Mouse (Mus musculus): ENCODE data around the gene Bace2.

DNA sequence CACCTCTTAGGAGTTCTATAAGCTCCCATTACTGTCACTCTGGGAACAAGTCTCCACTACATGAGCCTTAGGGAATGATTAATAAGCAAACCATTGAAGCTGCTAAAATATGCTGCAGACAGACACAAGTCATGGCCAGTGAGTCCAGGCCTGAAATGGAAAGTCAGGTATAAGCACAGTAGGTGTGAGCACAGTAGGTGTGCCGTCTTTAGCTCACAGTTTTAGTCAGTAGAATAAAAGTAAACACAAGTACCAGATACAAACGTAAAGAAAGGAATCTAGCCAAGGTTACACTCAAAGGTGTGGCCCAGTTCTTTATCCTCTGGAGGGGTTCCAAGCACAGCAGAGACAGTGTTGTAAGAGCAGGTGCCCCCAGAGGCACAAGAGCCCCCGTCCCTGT lies 110.9 kb downstream of the Bace2 start:
- TF ChIP-seq CTCF (conservative IDR thresholded peaks at IDR 0.05; ENCODE audit: insufficient read depth, insufficient read length, low read depth, low read length) (no peak), POLR2A (IDR thresholded peaks at IDR 0.05; ENCODE audit: low read depth, low read length) (no peak)
